Mouse (Mus musculus): ENCODE data around the gene Fcgr1. TPM values are rescaled to one million over a fixed set of nuclear protein-coding genes. Genes with fewer than 3 reads are reported as not detected.
A peak's percentile ranks its signal among the peaks of the same experiment; 100 is the strongest.
"Not testable (repeated sequence)": the region's sequence is repeated elsewhere in the genome, so short reads cannot be mapped to it uniquely, and the experiment has no call there.

Fcgr1 gene
- polyA plus RNA-seq, 1 experiment from 2014 or later, result 2.3 TPM

GRCm38 (mm10) chr3:96268776-96269378 is 24.9 kb downstream of the Fcgr1 start:
- peak; percentile 20 for ATAC-seq (ENCODE audit: low read depth)
- Histone ChIP-seq H3K27ac (ENCODE audit: low read length) (peak overlapping the region; percentile 99), H3K4me2 (ENCODE audit: low read depth, low read length) (peak overlapping the region; percentile 71), H3K4me1 (replicated peaks; ENCODE audit: control insufficient read depth, insufficient read depth, low read length) (peaks cover 11% of the 10 kb centered on the region), H3K9ac (ENCODE audit: low read length) (peak overlapping the region; percentile 72), H3K4me3 (ENCODE audit: low read length) (peak overlapping the region; percentile 64)
- 0% methylated on average over 10 of the region's 44 CpGs for WGBS
- H3K27me3 ChIP-seq (ENCODE audit: control insufficient read depth, insufficient read depth, low read depth, low read length); H3K36me3 ChIP-seq (ENCODE audit: control insufficient read depth, insufficient read depth, low read length); H3K9me3 ChIP-seq (ENCODE audit: control insufficient read depth, low read length): not testable (repeated sequence)

DNA sequence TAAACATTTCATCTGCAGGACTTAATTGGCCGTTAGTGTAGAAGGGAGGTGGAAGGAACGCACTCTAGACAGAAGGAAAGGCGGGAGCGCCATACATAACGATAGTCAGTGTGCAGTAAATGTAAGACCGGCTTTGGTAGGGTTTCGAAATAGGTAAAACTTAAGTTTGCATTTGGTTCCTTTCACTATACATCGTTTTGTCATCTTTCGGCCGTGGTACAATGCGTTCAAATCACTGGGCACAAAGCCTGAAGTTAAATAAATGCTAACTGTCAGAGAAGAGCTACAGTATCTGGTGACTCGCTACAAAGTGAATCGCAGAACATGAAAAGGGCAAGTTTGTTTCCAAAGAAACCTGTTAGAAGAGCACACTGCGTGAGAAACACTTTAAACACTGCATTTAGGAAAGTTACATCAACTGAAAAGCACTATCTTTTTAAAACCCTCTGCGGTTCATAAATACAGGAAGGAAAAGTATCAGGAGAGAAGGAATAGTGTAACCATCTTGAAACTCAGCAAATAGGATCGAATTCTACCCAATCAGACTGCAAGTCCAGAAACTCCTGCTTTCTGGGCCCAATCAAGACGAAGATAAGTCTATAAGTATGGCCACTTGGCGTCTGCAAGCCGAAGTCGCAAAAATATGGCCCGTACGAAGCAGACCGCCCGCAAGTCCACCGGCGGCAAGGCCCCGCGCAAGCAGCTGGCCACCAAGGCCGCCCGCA is 25.6 kb downstream of the Fcgr1 start, which contains the start of gene Hist2h3b:
Gene Hist2h3b, plus strand, starts transcription at position 604 of the 725 bp plus-strand sequence.
- peak within 1 kb of the TSS; percentile 72 for H3K9ac ChIP-seq (ENCODE audit: low read length)
- H3K4me1 ChIP-seq (replicated peaks; ENCODE audit: control insufficient read depth, insufficient read depth, low read length), result peaks cover 11% of the 10 kb centered on the region
- no peaks in the 10 kb centered on the region for H3K36me3 ChIP-seq (ENCODE audit: control insufficient read depth, insufficient read depth, low read length)
- H3K27ac ChIP-seq (ENCODE audit: low read length), result peak within 1 kb of the TSS; percentile 99
- WGBS, result 12% methylated on average over 30 of the region's 30 CpGs
- ATAC-seq (ENCODE audit: low read depth), result peak; percentile 66
- peak within 1 kb of the TSS; percentile 64 for H3K4me3 ChIP-seq (ENCODE audit: low read length)
- H3K9me3 ChIP-seq (ENCODE audit: control insufficient read depth, low read length), result no peaks in the 10 kb centered on the region
- H3K4me2 ChIP-seq (ENCODE audit: low read depth, low read length), result peak within 1 kb of the TSS; percentile 91
- no peaks in the 10 kb centered on the region for H3K27me3 ChIP-seq (ENCODE audit: control insufficient read depth, insufficient read depth, low read depth, low read length)

GRCm38 (mm10) chr3:96267541-96267940 is 26.2 kb downstream of the Fcgr1 start:
- peak overlapping the region; percentile 55 for H3K4me2 ChIP-seq (ENCODE audit: low read depth, low read length)
- H3K27me3 ChIP-seq (ENCODE audit: control insufficient read depth, insufficient read depth, low read depth, low read length), result no peaks in the 10 kb centered on the region
- WGBS, result 68% methylated on average over 4 of the region's 4 CpGs
- H3K36me3 ChIP-seq (ENCODE audit: control insufficient read depth, insufficient read depth, low read length), result no peaks in the 10 kb centered on the region
- peaks cover 11% of the 10 kb centered on the region for H3K4me1 ChIP-seq (replicated peaks; ENCODE audit: control insufficient read depth, insufficient read depth, low read length)
- H3K9me3 ChIP-seq (ENCODE audit: control insufficient read depth, low read length), result no peaks in the 10 kb centered on the region
- no peak for ATAC-seq (ENCODE audit: low read depth)
- no peak overlapping the region for H3K4me3 ChIP-seq (ENCODE audit: low read length)
- peak overlapping the region; percentile 92 for H3K27ac ChIP-seq (ENCODE audit: low read length)
- H3K9ac ChIP-seq (ENCODE audit: low read length), result peak overlapping the region; percentile 40

- WGBS, result 74% methylated on average over 8 of the region's 8 CpGs
- H3K9ac ChIP-seq (ENCODE audit: low read length), result no peak overlapping the region
- H3K4me3 ChIP-seq (ENCODE audit: low read length), result no peak overlapping the region
- ATAC-seq (ENCODE audit: low read depth), result no peak
- no peak overlapping the region for H3K27ac ChIP-seq (ENCODE audit: low read length)
- H3K4me1 ChIP-seq (replicated peaks; ENCODE audit: control insufficient read depth, insufficient read depth, low read length), result peaks cover 16% of the 10 kb centered on the region
- no peaks in the 10 kb centered on the region for H3K36me3 ChIP-seq (ENCODE audit: control insufficient read depth, insufficient read depth, low read length)
- no peak overlapping the region for H3K4me2 ChIP-seq (ENCODE audit: low read depth, low read length)
- no peaks in the 10 kb centered on the region for H3K9me3 ChIP-seq (ENCODE audit: control insufficient read depth, low read length)
- no peaks in the 10 kb centered on the region for H3K27me3 ChIP-seq (ENCODE audit: control insufficient read depth, insufficient read depth, low read depth, low read length)
These were observed 27.5 kb downstream of the Fcgr1 start for GRCm38 (mm10) chr3:96266132-96266710.

GRCm38 (mm10) chr3:96264404-96264949 is 29.3 kb downstream of the Fcgr1 start:
- Histone ChIP-seq H3K4me3 (ENCODE audit: low read length) (peak overlapping the region; percentile 63), H3K9ac (ENCODE audit: low read length) (peak overlapping the region; percentile 80), H3K4me1 (replicated peaks; ENCODE audit: control insufficient read depth, insufficient read depth, low read length) (peaks cover 12% of the 10 kb centered on the region), H3K36me3 (ENCODE audit: control insufficient read depth, insufficient read depth, low read length) (no peaks in the 10 kb centered on the region), H3K4me2 (ENCODE audit: low read depth, low read length) (peak overlapping the region; percentile 84), H3K27ac (ENCODE audit: low read length) (peak overlapping the region; percentile 97), H3K9me3 (ENCODE audit: control insufficient read depth, low read length) (no peaks in the 10 kb centered on the region), H3K27me3 (ENCODE audit: control insufficient read depth, insufficient read depth, low read depth, low read length) (no peaks in the 10 kb centered on the region)
- 68% methylated on average over 7 of the region's 7 CpGs for WGBS
- no peak for ATAC-seq (ENCODE audit: low read depth)

- H3K27ac ChIP-seq (ENCODE audit: low read length), result peak overlapping the region; percentile 97
- peak; percentile 46; the same call in 1 of the 2 replicates for ATAC-seq (ENCODE audit: low read depth)
- H3K36me3 ChIP-seq (ENCODE audit: control insufficient read depth, insufficient read depth, low read length), result no peaks in the 10 kb centered on the region
- 2% methylated on average over 27 of the region's 27 CpGs for WGBS
- H3K4me2 ChIP-seq (ENCODE audit: low read depth, low read length), result peak overlapping the region; percentile 84
- H3K4me1 ChIP-seq (replicated peaks; ENCODE audit: control insufficient read depth, insufficient read depth, low read length), result peaks cover 12% of the 10 kb centered on the region
- no peaks in the 10 kb centered on the region for H3K9me3 ChIP-seq (ENCODE audit: control insufficient read depth, low read length)
- H3K9ac ChIP-seq (ENCODE audit: low read length), result peak overlapping the region; percentile 80
- H3K27me3 ChIP-seq (ENCODE audit: control insufficient read depth, insufficient read depth, low read depth, low read length), result no peaks in the 10 kb centered on the region
- peak overlapping the region; percentile 63 for H3K4me3 ChIP-seq (ENCODE audit: low read length)
These were observed 30.0 kb downstream of the Fcgr1 start for GRCm38 (mm10) chr3:96263558-96264403.

- peak; percentile 90 for ATAC-seq (ENCODE audit: low read depth)
- H3K36me3 ChIP-seq (ENCODE audit: control insufficient read depth, insufficient read depth, low read length), result no peaks in the 10 kb centered on the region
- peak within 1 kb of the TSS; percentile 97 for H3K27ac ChIP-seq (ENCODE audit: low read length)
- H3K9ac ChIP-seq (ENCODE audit: low read length), result peak within 1 kb of the TSS; percentile 82
- peaks cover 12% of the 10 kb centered on the region for H3K4me1 ChIP-seq (replicated peaks; ENCODE audit: control insufficient read depth, insufficient read depth, low read length)
- under 1% methylated on average over 40 of the region's 40 CpGs for WGBS
- no peaks in the 10 kb centered on the region for H3K9me3 ChIP-seq (ENCODE audit: control insufficient read depth, low read length)
- no peaks in the 10 kb centered on the region for H3K27me3 ChIP-seq (ENCODE audit: control insufficient read depth, insufficient read depth, low read depth, low read length)
- H3K4me3 ChIP-seq (ENCODE audit: low read length), result peak within 1 kb of the TSS; percentile 63
- peak within 1 kb of the TSS; percentile 84 for H3K4me2 ChIP-seq (ENCODE audit: low read depth, low read length)
These were observed 30.7 kb downstream of the Fcgr1 start, which contains the start of gene Hist2h4 for GRCm38 (mm10) chr3:96262979-96263550. Gene Hist2h4 (minus strand): TSS chr3:96263311.

- H3K9me3 ChIP-seq (ENCODE audit: control insufficient read depth, low read length), result no peaks in the 10 kb centered on the region
- no peaks in the 10 kb centered on the region for H3K27me3 ChIP-seq (ENCODE audit: control insufficient read depth, insufficient read depth, low read depth, low read length)
- peak; percentile 86 for ATAC-seq (ENCODE audit: low read depth)
- peaks cover 12% of the 10 kb centered on the region for H3K4me1 ChIP-seq (replicated peaks; ENCODE audit: control insufficient read depth, insufficient read depth, low read length)
- H3K4me3 ChIP-seq (ENCODE audit: low read length), result peak overlapping the region; percentile 63
- peak overlapping the region; percentile 82 for H3K9ac ChIP-seq (ENCODE audit: low read length)
- WGBS, result 1% methylated on average over 19 of the region's 19 CpGs
- H3K27ac ChIP-seq (ENCODE audit: low read length), result peak overlapping the region; percentile 97
- H3K36me3 ChIP-seq (ENCODE audit: control insufficient read depth, insufficient read depth, low read length), result no peaks in the 10 kb centered on the region
- peak overlapping the region; percentile 84 for H3K4me2 ChIP-seq (ENCODE audit: low read depth, low read length)
These were observed 31.4 kb downstream of the Fcgr1 start for GRCm38 (mm10) chr3:96262216-96262875.
